Mouse (Mus musculus) central nervous system, embryonic 18 days (tissue): Measurements from ENCODE around the gene Pitx1. TPM values are rescaled to one million over a fixed set of nuclear protein-coding genes. Genes with fewer than 3 reads are reported as not detected.

Experiments
- polyA plus RNA-seq: library from polyadenylated mRNA; depleted of rRNA; stranded (reverse); fragments of >200 nt; gene quantifications from 2 replicates; pipeline ENCODE4 v1.2.3, GENCODE M21; 2012; rRNA removed

Gene Pitx1
- 0.52 and 0.63 TPM in 2 replicates for polyA plus RNA-seq

GRCm38 (mm10) chr13:55836142-55836625, at the start of gene Pitx1:
Gene Pitx1, minus strand, starts transcription at chr13:55836192.

GRCm38 (mm10) chr13:55784268-55784667, 51.7 kb downstream of the Pitx1 start, which contains the start of gene Catsper3:
Gene Catsper3, plus strand, starts transcription at chr13:55784568.

Other genes with a start within 250 kb of the Pitx1 start
- 48.9 and 49.4 TPM in 2 replicates for gene B4galt7, start 236.3 kb downstream of the Pitx1 start, polyA plus RNA-seq
- gene Caml, start 213.2 kb downstream of the Pitx1 start, polyA plus RNA-seq: 89.9 and 91.4 TPM in 2 replicates
- gene Ddx46, start 201.2 kb downstream of the Pitx1 start, polyA plus RNA-seq: 50.6 and 54.7 TPM in 2 replicates
- gene B230219D22Rik, start 143.1 kb downstream of the Pitx1 start, polyA plus RNA-seq: 96.6 and 98.4 TPM in 2 replicates
- 76.5 and 82.5 TPM in 2 replicates for gene Txndc15, start 121.5 kb downstream of the Pitx1 start, polyA plus RNA-seq
- gene Pcbd2, start 108.8 kb downstream of the Pitx1 start, polyA plus RNA-seq: 24.4 and 27.6 TPM in 2 replicates
- gene Catsper3, start 51.6 kb downstream of the Pitx1 start, polyA plus RNA-seq: 0.17 and 0.25 TPM in 2 replicates